Mouse (Mus musculus) myocyte (in vitro differentiated cells): ENCODE data around the gene Hipk4. TPM values are rescaled to one million over a fixed set of nuclear protein-coding genes. Genes with fewer than 3 reads are reported as not detected.

ENCODE experiments used
- polyA plus RNA-seq: library from polyadenylated mRNA; unstranded; fragments of >200 nt; fragmentation: generic; extraction: Trizol; gene quantifications from one replicate; pipeline ENCODE4 v1.2.1, GENCODE M21; 2012; ENCODE audit warnings: missing spikeins

The Hipk4 gene
- polyA plus RNA-seq, 1 experiment = 0.98 TPM

Other genes with a start within 250 kb of the Hipk4 start
- gene Ltbp4, start 185.6 kb upstream of the Hipk4 start, polyA plus RNA-seq = 32.5 TPM
- gene Shkbp1, start 167.2 kb upstream of the Hipk4 start, polyA plus RNA-seq = 18.4 TPM
- gene Gm20479, start 165.8 kb upstream of the Hipk4 start, polyA plus RNA-seq = 0.11 TPM
- gene Sptbn4, start 75.6 kb upstream of the Hipk4 start, polyA plus RNA-seq = 0.17 TPM
- 58.4 TPM for gene Blvrb, start 75.3 kb upstream of the Hipk4 start, polyA plus RNA-seq
- 15.5 TPM for gene Sertad3, start 49.5 kb upstream of the Hipk4 start, polyA plus RNA-seq
- 44.6 TPM for gene Sertad1, start 36.4 kb upstream of the Hipk4 start, polyA plus RNA-seq
- gene Prx, start 23.9 kb upstream of the Hipk4 start, polyA plus RNA-seq = 4.2 TPM
- gene Pld3, start 30.0 kb downstream of the Hipk4 start, polyA plus RNA-seq = 132 TPM
- gene 2310022A10Rik, start 30.0 kb downstream of the Hipk4 start, polyA plus RNA-seq = 35.5 TPM
- 343 TPM for gene Akt2, start 68.3 kb downstream of the Hipk4 start, polyA plus RNA-seq
- gene Ttc9b, start 130.6 kb downstream of the Hipk4 start, polyA plus RNA-seq = 0.20 TPM
- gene Map3k10, start 151.3 kb downstream of the Hipk4 start, polyA plus RNA-seq = 39.4 TPM
- gene Zfp607b, start 166.1 kb downstream of the Hipk4 start, polyA plus RNA-seq = 1.7 TPM
- gene Zfp60, start 208.1 kb downstream of the Hipk4 start, polyA plus RNA-seq = 2.0 TPM